Mouse (Mus musculus) intestine, embryonic 16.5 days (tissue): ENCODE results near the gene Wbp2nl. TPM values are rescaled to one million over a fixed set of nuclear protein-coding genes. Genes with fewer than 3 reads are reported as not detected.
A peak's percentile ranks its signal among the peaks of the same experiment; 100 is the strongest.

ENCODE experiments used
- ATAC-seq: fragments of 200-750 bp; cut with Nextera tagmentation; 2 replicates; pipeline ENCODE4 v1.8.0; 2017; ENCODE audit warnings: moderate TSS enrichment, moderate library complexity
- H3K27ac ChIP-seq: fragments of 300-500 bp; sonication (generic); 2 replicates; pipeline ENCODE4 v1.5.1; 2014; ENCODE audit warnings: mild to moderate bottlenecking, low read length
- H3K27me3 ChIP-seq: fragments of 300-500 bp; sonication (generic); replicated peaks from 2 replicates; pipeline ENCODE4 v1.6.1; 2014; ENCODE audit warnings: low read length, control low read depth, mixed read lengths; ENCODE audit not compliant: control insufficient read depth, insufficient read depth
- H3K36me3 ChIP-seq: fragments of 300-500 bp; sonication (generic); 2 replicates; pipeline ENCODE4 v1.6.1; 2014; ENCODE audit warnings: low read length, control low read depth; ENCODE audit not compliant: control insufficient read depth, insufficient read depth
- H3K4me1 ChIP-seq: fragments of 300-500 bp; sonication (generic); 2 replicates; pipeline ENCODE4 v1.6.1; 2014; ENCODE audit warnings: low read length, control low read depth, mixed read lengths; ENCODE audit not compliant: control insufficient read depth, insufficient read depth
- H3K4me2 ChIP-seq: fragments of 300-500 bp; sonication (generic); 2 replicates; pipeline ENCODE4 v1.6.1; 2014; ENCODE audit warnings: low read depth, low read length, control low read depth
- H3K4me3 ChIP-seq: fragments of 300-500 bp; sonication (generic); 2 replicates; pipeline ENCODE4 v1.5.1; 2014; ENCODE audit warnings: mild to moderate bottlenecking, low read length
- H3K9ac ChIP-seq: fragments of 300-500 bp; sonication (generic); 2 replicates; pipeline ENCODE4 v1.6.1; 2014; ENCODE audit warnings: low read depth, low read length
- H3K9me3 ChIP-seq: fragments of 300-500 bp; sonication (generic); 2 replicates; pipeline ENCODE4 v1.6.1; 2016; ENCODE audit warnings: low read length, control low read depth; ENCODE audit not compliant: control insufficient read depth
- WGBS: fragments of 180-500 bp; shearing (Covaris S2); extraction: QIAGEN DNeasy Blood & Tissue Kit; methylation state at CpG from one replicate; pipeline ENCODE4 v1.1.7; 2014; 5-methylcytosine and 5-hydroxymethylcytosine counted together
- polyA plus RNA-seq: library from polyadenylated mRNA; unstranded; fragments of >200 nt; fragmentation: Nextera tagmentation; extraction: Ambion mirVana; gene quantifications from 2 replicates; pipeline ENCODE4 v1.2.1, GENCODE M21; 2015

The Wbp2nl gene
- polyA plus RNA-seq, 1 experiment from 2014 or later = 0.15 TPM

DNA sequence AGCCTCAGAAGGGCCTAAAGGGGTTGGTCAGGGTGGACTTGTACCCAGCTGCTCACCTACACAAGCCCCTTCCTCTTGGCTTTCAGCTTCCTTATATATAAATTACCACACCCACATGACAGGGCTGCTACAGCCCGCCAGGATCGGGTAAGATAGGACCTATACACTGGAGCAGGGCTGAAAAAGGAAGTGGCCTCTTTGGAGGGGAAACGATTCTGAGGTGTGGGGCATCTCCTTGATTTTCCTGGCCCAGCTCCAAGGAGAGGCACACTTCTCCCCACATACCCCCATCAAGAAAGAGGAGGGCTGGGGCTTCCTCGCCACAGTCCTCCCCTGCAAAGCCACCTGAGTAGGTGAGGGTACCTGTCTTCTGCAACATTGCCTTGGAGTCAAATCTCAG lies 39.1 kb downstream of the Wbp2nl start:
- 13% methylated on average over 4 of the region's 4 CpGs for WGBS
- Histone ChIP-seq H3K9me3 (no peaks in the 10 kb centered on the region), H3K27ac (peak overlapping the region; percentile 73), H3K4me1 (peaks cover 39% of the 10 kb centered on the region), H3K27me3 (no peaks in the 10 kb centered on the region), H3K4me3 (peak overlapping the region; percentile 69), H3K9ac (peak overlapping the region; percentile 80), H3K4me2 (peak overlapping the region; percentile 53), H3K36me3 (peaks cover 16% of the 10 kb centered on the region)
- ATAC-seq = no peak

DNA sequence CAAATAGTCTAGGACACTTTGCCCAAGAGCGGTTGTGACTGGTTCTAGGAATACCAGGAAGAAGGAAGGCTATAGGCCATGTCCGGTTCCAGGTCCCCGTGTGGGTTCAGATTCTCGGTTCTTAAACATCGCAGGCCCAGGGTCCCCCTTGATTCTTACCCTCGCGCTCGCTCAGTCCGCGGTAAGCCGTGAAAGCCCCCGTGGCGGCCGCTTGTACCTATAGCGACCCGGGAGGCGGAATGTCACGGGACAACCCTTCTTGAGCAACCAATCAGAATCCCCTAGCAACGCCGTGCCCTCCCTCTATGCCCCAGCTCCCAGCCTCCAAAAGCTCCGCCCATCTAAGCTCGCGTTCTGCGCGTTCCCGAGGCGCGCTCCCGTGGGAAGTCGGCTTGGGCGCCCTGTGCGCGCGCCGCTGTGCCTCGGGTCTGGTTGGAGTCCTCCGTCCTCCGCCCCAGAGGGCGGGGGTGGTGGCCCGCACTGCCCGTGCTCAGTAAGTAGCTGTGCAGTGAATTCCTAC lies 39.9 kb downstream of the Wbp2nl start, which contains the start of the genes Naga, Pheta2 and Smdt1:
Gene Naga, minus strand, starts transcription at position 333 of the 520 bp plus-strand sequence.
Gene Pheta2, plus strand, starts transcription at position 350 of the 520 bp plus-strand sequence.
Gene Smdt1, plus strand, starts transcription at position 367 of the 520 bp plus-strand sequence.
- H3K9me3 ChIP-seq = no peaks in the 10 kb centered on the region
- peak within 1 kb of the TSS; percentile 69 for H3K4me3 ChIP-seq
- H3K27ac ChIP-seq = peak within 1 kb of the TSS; percentile 73
- peak within 1 kb of the TSS; percentile 53 for H3K4me2 ChIP-seq
- H3K36me3 ChIP-seq = peaks cover 16% of the 10 kb centered on the region
- ATAC-seq = peak; percentile 83
- H3K4me1 ChIP-seq = peaks cover 39% of the 10 kb centered on the region
- H3K27me3 ChIP-seq = no peaks in the 10 kb centered on the region
- peak within 1 kb of the TSS; percentile 80 for H3K9ac ChIP-seq
- 0% methylated on average over 41 of the region's 41 CpGs for WGBS

DNA sequence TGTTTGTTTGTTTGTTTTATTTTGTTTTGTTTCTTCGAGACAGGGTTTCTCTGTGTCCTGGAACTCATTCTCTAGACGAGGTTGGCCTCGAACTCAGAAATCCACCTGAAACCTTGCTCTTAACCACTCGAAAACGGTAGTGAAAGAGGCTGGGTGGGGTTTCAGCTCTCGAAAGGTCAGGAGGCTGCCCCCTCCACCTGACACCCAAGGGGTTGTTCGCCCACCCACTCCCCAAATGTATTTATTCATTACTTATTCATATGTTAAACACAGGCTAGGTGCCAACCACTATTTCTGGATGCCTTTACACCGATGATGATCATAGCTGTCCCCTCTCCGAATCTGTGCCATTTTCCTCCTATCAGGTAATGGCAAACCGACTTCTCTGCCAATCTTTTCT lies 40.4 kb downstream of the Wbp2nl start:
- Histone ChIP-seq H3K36me3 (peaks cover 16% of the 10 kb centered on the region), H3K4me3 (peak overlapping the region; percentile 69), H3K27me3 (no peaks in the 10 kb centered on the region), H3K27ac (peak overlapping the region; percentile 51), H3K9ac (peak overlapping the region; percentile 80), H3K4me1 (peaks cover 39% of the 10 kb centered on the region), H3K4me2 (peak overlapping the region; percentile 53), H3K9me3 (no peaks in the 10 kb centered on the region)
- WGBS = 57% methylated on average over 10 of the region's 10 CpGs
- ATAC-seq = no peak

DNA sequence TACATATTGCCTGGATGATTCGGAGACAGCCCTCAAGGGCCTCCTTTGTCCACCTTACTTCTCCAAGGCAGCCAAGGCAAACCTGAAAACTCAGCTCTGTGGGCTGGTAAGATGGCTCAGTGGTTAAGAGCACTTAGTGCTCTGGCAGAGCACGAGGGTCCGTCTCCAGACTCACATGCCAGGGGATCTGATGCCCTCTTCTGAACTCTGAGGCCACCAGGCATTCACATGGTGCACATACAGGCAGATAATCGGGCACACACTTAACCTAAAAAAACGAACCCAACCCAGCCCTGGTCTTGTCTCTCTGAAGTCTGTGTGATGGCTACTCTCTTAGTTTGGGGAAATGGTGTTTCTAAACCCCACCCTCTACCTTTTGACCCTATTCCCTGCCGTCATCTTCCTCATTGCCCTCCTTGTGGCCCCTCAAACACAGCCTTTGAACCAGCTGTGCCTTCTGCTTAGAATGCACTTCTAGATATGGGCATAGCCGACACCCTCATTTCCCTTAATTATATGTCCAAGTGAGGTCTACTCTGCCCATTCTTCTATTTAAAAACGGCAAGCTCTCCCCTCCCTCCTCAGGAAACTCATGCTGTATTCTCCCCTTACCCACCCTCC lies 41.0 kb downstream of the Wbp2nl start:
- Histone ChIP-seq H3K9me3 (no peaks in the 10 kb centered on the region), H3K36me3 (peaks cover 10% of the 10 kb centered on the region), H3K4me2 (0 out of 2 replicates have a peak overlapping the region, but pooled peaks have one; percentile 28), H3K4me1 (peaks cover 39% of the 10 kb centered on the region), H3K9ac (0 out of 2 replicates have a peak overlapping the region, but pooled peaks have one; percentile 80), H3K4me3 (no peak overlapping the region), H3K27ac (peak overlapping the region; percentile 91), H3K27me3 (no peaks in the 10 kb centered on the region)
- ATAC-seq = no peak
- 61% methylated on average over 8 of the region's 8 CpGs for WGBS

DNA sequence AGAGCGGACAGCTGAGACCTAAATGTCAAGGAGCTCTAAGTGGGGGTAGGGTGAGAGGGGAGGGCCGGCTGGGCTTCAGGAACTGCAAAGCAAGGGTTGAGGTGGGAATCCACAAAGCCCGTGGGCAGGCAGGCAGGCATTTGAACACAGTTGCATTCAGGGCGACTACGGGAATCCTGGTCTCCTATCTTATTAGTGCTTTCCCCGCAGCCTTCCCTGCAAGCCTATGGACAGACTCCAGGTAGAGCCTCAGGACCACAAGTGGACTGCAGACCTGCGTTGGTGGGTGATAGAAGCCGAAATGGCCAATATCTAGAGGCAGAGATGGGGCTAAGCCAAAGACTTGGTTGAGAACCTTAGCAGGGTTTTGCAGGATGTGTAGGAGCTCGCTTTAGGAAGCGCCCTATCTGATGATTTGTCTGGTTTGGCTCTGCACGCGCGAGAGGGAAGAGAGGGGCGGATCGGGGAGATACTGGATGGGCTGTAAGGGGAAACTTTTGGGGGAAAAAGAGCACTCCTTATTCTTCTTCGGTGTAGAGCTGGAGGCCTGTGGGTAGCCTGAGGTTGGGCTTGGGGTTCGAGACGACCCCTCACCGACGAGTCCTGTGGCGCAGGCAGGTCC lies 41.8 kb downstream of the Wbp2nl start:
- peaks cover 39% of the 10 kb centered on the region for H3K4me1 ChIP-seq
- peak overlapping the region; percentile 91 for H3K27ac ChIP-seq
- H3K9ac ChIP-seq = peak overlapping the region; percentile 90
- ATAC-seq = no peak
- 38% methylated on average over 21 of the region's 21 CpGs for WGBS
- no peaks in the 10 kb centered on the region for H3K27me3 ChIP-seq
- H3K4me3 ChIP-seq = peak overlapping the region; percentile 59
- peak overlapping the region; percentile 77 for H3K4me2 ChIP-seq
- 0 out of 2 replicates have a peak, but pooled peaks cover 4% of the 10 kb centered on the region for H3K36me3 ChIP-seq
- no peaks in the 10 kb centered on the region for H3K9me3 ChIP-seq

DNA sequence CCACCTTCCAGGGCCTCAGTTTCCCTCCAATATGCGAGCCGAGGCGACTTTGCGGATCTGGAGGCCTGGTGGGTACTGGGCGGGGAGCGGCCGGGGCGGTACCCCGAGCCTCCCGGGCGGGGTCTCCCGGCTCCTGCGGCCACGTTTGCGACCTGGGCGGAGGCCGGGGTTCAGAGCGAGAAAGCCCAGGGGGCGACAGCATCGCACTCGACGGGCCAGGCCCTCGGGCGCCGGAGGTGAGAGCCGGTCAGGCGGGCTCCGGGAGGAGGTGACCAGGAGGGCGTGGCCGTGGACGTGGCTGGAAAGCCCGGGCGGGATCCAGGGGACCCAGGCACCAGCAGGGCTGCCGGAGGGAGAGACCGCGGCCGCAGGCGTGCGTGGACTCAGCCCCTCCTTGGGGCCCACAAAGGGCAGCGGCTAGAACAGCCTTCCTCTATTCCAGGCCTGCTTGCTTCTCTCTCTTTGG lies 42.3 kb downstream of the Wbp2nl start:
- Histone ChIP-seq H3K4me1 (peaks cover 39% of the 10 kb centered on the region), H3K27me3 (no peaks in the 10 kb centered on the region), H3K9ac (peak overlapping the region; percentile 90), H3K36me3 (no peaks in the 10 kb centered on the region), H3K9me3 (no peaks in the 10 kb centered on the region), H3K4me3 (peak overlapping the region; percentile 59), H3K27ac (peak overlapping the region; percentile 91), H3K4me2 (peak overlapping the region; percentile 77)
- ATAC-seq = peak; percentile 5; the same call in 1 of the 2 replicates
- 2% methylated on average over 38 of the region's 40 CpGs for WGBS

DNA sequence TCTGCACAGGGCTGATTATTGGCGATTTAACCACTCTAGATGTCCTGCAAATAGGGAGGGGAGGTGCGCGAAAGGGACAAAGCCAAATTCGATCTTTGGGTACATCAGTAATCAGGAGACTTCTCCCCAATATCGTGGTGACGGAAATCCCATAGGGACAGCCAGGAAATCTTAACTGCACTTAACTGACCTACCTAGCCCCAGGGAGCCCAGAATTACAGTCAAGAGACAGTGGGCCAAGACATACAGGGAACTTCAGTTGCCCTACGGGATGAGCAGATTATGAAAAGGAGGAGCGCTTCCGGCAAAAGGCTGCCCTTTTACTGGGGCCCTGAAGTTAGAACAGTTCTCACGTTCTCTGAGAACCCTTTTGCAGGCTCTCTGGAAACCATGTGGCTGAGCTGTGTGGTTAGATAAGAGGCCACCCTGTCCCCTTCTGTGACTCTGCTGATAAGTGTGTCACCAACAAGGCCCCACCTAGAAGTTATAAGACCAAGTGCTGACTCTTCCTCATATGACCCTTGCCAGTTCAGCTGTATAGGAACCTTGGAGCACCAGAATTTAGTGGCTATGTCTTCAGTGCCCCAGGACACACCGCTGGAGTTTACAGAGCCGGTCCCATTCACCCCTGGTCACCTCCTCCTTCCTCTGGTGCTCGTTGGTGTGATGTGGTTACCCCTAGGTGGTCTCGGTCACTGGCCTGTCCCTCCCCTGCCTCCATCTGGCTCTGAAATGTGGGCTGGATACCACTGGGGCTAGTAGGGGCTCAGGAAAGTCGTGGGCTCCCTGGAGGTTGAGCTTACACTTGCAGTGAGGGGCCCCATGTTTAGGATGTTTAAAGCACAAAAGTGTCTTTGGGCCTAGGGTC lies 43.2 kb downstream of the Wbp2nl start:
- ATAC-seq = peak; percentile 8; the same call in 1 of the 2 replicates
- no peaks in the 10 kb centered on the region for H3K9me3 ChIP-seq
- peaks cover 41% of the 10 kb centered on the region for H3K4me1 ChIP-seq
- H3K9ac ChIP-seq = peak overlapping the region; percentile 90
- H3K27ac ChIP-seq = peak overlapping the region; percentile 91
- H3K27me3 ChIP-seq = no peaks in the 10 kb centered on the region
- peak overlapping the region; percentile 59 for H3K4me3 ChIP-seq
- H3K36me3 ChIP-seq = no peaks in the 10 kb centered on the region
- H3K4me2 ChIP-seq = peak overlapping the region; percentile 77
- WGBS = 48% methylated on average over 15 of the region's 15 CpGs

DNA sequence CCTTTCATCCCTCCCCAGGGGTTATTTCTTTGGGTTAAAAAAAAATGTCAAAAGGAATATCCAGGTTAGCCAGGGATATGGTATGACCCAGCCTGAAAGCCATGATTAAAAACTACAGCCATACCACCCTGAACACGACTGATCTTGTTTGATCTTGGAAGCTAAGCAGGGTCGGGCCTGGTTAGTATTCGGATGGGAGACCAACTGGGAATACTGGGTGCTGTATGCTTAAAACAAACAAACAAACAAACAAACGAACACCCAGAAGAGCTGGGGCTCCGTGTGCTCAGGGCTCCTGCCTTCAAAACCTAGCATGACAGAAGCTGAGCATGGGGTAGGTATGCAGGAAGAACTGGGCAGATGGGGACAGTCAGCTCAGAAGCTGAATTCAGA lies 43.8 kb downstream of the Wbp2nl start:
- no peak for ATAC-seq
- peaks cover 42% of the 10 kb centered on the region for H3K4me1 ChIP-seq
- peak overlapping the region; percentile 90 for H3K9ac ChIP-seq
- no peaks in the 10 kb centered on the region for H3K27me3 ChIP-seq
- no peak overlapping the region for H3K4me3 ChIP-seq
- WGBS = 72% methylated on average over 5 of the region's 5 CpGs
- no peaks in the 10 kb centered on the region for H3K36me3 ChIP-seq
- H3K27ac ChIP-seq = peak overlapping the region; percentile 91; the same call in 1 of the 2 replicates
- no peaks in the 10 kb centered on the region for H3K9me3 ChIP-seq
- no peak overlapping the region; the same call in 1 of the 2 replicates for H3K4me2 ChIP-seq
